Mouse (Mus musculus) liver, adult 2 months (tissue): Measurements from ENCODE around the gene Gm45713.

ENCODE experiments used
- CTCF ChIP-seq: fragments of 200-500 bp; IDR thresholded peaks from 2 replicates; pipeline ENCODE4 v1.5.1; 2011; ENCODE audit warnings: low read depth, low read length, control low read depth
- POLR2A ChIP-seq: fragments of 200-500 bp; IDR thresholded peaks from 2 replicates; pipeline ENCODE4 v1.6.1; 2011; ENCODE audit warnings: low read length, control low read depth; ENCODE audit not compliant: insufficient read depth; ENCODE audit errors: extremely low read depth

DNA sequence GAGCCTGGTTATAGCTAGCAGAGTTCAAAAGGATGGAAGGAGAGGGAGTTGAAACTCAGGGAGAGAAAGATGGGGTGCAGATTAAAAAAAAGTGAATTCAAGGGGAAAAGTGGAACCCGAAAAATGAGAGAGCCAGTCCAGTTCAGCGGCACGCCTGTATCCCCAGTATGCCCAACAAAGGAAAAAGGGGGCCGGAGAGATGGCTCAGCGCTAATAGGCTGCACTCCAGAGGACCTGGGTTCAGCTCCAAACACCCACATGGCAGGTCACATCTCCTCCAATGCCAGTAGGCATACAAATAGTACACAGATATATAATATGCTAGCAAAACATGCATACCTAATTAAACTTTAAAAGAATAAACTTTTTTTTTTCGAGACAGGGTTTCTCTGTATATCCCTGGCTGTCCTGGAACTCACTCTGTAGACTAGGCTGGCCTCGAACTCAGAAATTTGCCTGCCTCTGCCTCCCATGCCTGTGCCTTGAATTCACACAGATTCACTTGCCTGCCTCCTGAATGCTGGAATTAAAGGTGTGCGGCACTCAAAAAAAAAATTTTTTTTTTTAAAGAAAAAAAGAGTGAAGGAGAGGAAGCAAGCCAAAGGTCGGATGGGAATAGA is 27.1 kb upstream of the Gm45713 start:
- TF ChIP-seq POLR2A (no peak), CTCF (no peak)
